Mouse (Mus musculus): Measurements from ENCODE around the gene Mrps26. TPM values are rescaled to one million over a fixed set of nuclear protein-coding genes. Genes with fewer than 3 reads are reported as not detected.

Gene Mrps26
- polyA plus RNA-seq, 1 experiment from 2014 or later, result 30.9 TPM

- no peak for ATAC-seq (ENCODE audit: low read depth)
- Histone ChIP-seq H3K4me3 (ENCODE audit: low read depth, low read length) (no peak overlapping the region), H3K9me3 (replicated peaks; ENCODE audit: control insufficient read depth, low read length) (no peaks in the 10 kb centered on the region), H3K27ac (ENCODE audit: low read length) (no peak overlapping the region), H3K27me3 (ENCODE audit: control insufficient read depth, insufficient read depth, low read depth, low read length) (peaks cover 78% of the 10 kb centered on the region), H3K9ac (ENCODE audit: low read depth, low read length) (no peak overlapping the region), H3K36me3 (ENCODE audit: control insufficient read depth, insufficient read depth) (no peaks in the 10 kb centered on the region), H3K4me1 (ENCODE audit: control insufficient read depth, low read depth, low read length) (peaks cover 6% of the 10 kb centered on the region), H3K4me2 (ENCODE audit: low read depth, low read length) (no peak overlapping the region)
- 6% methylated on average over 11 of the region's 11 CpGs for WGBS (ENCODE audit: insufficient replicate concordance)
Observed at GRCm38 (mm10) chr2:130578148-130578547, 14.6 kb downstream of the Mrps26 start.

GRCm38 (mm10) chr2:130579791-130580190, 16.2 kb downstream of the Mrps26 start:
- no peak overlapping the region for H3K9ac ChIP-seq (ENCODE audit: low read depth, low read length)
- no peak overlapping the region for H3K27ac ChIP-seq (ENCODE audit: low read length)
- ATAC-seq (ENCODE audit: low read depth), result no peak
- H3K4me1 ChIP-seq (ENCODE audit: control insufficient read depth, low read depth, low read length), result peaks cover 6% of the 10 kb centered on the region
- H3K36me3 ChIP-seq (ENCODE audit: control insufficient read depth, insufficient read depth), result no peaks in the 10 kb centered on the region
- no peak overlapping the region for H3K4me2 ChIP-seq (ENCODE audit: low read depth, low read length)
- WGBS (ENCODE audit: insufficient replicate concordance), result 4% methylated on average over 8 of the region's 8 CpGs
- H3K4me3 ChIP-seq (ENCODE audit: low read depth, low read length), result no peak overlapping the region
- H3K9me3 ChIP-seq (replicated peaks; ENCODE audit: control insufficient read depth, low read length), result no peaks in the 10 kb centered on the region
- peaks cover 75% of the 10 kb centered on the region for H3K27me3 ChIP-seq (ENCODE audit: control insufficient read depth, insufficient read depth, low read depth, low read length)

GRCm38 (mm10) chr2:130581201-130581600, 17.7 kb downstream of the Mrps26 start:
- 7% methylated on average over 16 of the region's 16 CpGs for WGBS (ENCODE audit: insufficient replicate concordance)
- H3K4me2 ChIP-seq (ENCODE audit: low read depth, low read length), result no peak overlapping the region

GRCm38 (mm10) chr2:130582552-130582951, 19.0 kb downstream of the Mrps26 start, which contains the start of gene Avp:
Gene Avp, minus strand, starts transcription at chr2:130582554.
- H3K4me1 ChIP-seq (ENCODE audit: control insufficient read depth, low read depth, low read length), result peaks cover 3% of the 10 kb centered on the region
- H3K9me3 ChIP-seq (replicated peaks; ENCODE audit: control insufficient read depth, low read length), result no peaks in the 10 kb centered on the region
- no peak within 1 kb of the TSS for H3K27ac ChIP-seq (ENCODE audit: low read length)
- H3K4me2 ChIP-seq (ENCODE audit: low read depth, low read length), result no peak within 1 kb of the TSS
- no peak within 1 kb of the TSS for H3K9ac ChIP-seq (ENCODE audit: low read depth, low read length)
- H3K36me3 ChIP-seq (ENCODE audit: control insufficient read depth, insufficient read depth), result no peaks in the 10 kb centered on the region
- no peak within 1 kb of the TSS for H3K4me3 ChIP-seq (ENCODE audit: low read depth, low read length)
- WGBS (ENCODE audit: insufficient replicate concordance), result 33% methylated on average over 10 of the region's 10 CpGs
- H3K27me3 ChIP-seq (ENCODE audit: control insufficient read depth, insufficient read depth, low read depth, low read length), result peaks cover 50% of the 10 kb centered on the region
- ATAC-seq (ENCODE audit: low read depth), result no peak

More at GRCm38 (mm10) chr2:130581201-130581600, 17.7 kb downstream of the Mrps26 start:
- Histone ChIP-seq H3K9me3 (replicated peaks; ENCODE audit: control insufficient read depth, low read length) (no peaks in the 10 kb centered on the region), H3K4me3 (ENCODE audit: low read depth, low read length) (no peak overlapping the region), H3K9ac (ENCODE audit: low read depth, low read length) (no peak overlapping the region), H3K36me3 (ENCODE audit: control insufficient read depth, insufficient read depth) (no peaks in the 10 kb centered on the region), H3K27ac (ENCODE audit: low read length) (no peak overlapping the region), H3K27me3 (ENCODE audit: control insufficient read depth, insufficient read depth, low read depth, low read length) (peaks cover 63% of the 10 kb centered on the region), H3K4me1 (ENCODE audit: control insufficient read depth, low read depth, low read length) (peaks cover 6% of the 10 kb centered on the region)
- ATAC-seq (ENCODE audit: low read depth), result no peak

GRCm38 (mm10) chr2:130583902-130584560, 20.5 kb downstream of the Mrps26 start:
- H3K9ac ChIP-seq (ENCODE audit: low read depth, low read length), result no peak overlapping the region
- H3K36me3 ChIP-seq (ENCODE audit: control insufficient read depth, insufficient read depth), result no peaks in the 10 kb centered on the region
- H3K4me1 ChIP-seq (ENCODE audit: control insufficient read depth, low read depth, low read length), result no peaks in the 10 kb centered on the region
- ATAC-seq (ENCODE audit: low read depth), result no peak
- H3K4me3 ChIP-seq (ENCODE audit: low read depth, low read length), result no peak overlapping the region
- H3K4me2 ChIP-seq (ENCODE audit: low read depth, low read length), result no peak overlapping the region
- WGBS (ENCODE audit: insufficient replicate concordance), result 60% methylated on average over 10 of the region's 10 CpGs
- H3K27ac ChIP-seq (ENCODE audit: low read length), result no peak overlapping the region
- H3K27me3 ChIP-seq (ENCODE audit: control insufficient read depth, insufficient read depth, low read depth, low read length), result peaks cover 35% of the 10 kb centered on the region
- no peaks in the 10 kb centered on the region for H3K9me3 ChIP-seq (replicated peaks; ENCODE audit: control insufficient read depth, low read length)

GRCm38 (mm10) chr2:130586016-130586415, 22.5 kb downstream of the Mrps26 start:
- WGBS (ENCODE audit: insufficient replicate concordance), result 61% methylated on average over 6 of the region's 6 CpGs
- H3K36me3 ChIP-seq (ENCODE audit: control insufficient read depth, insufficient read depth), result no peaks in the 10 kb centered on the region
- H3K4me1 ChIP-seq (ENCODE audit: control insufficient read depth, low read depth, low read length), result no peaks in the 10 kb centered on the region
- no peak overlapping the region for H3K9ac ChIP-seq (ENCODE audit: low read depth, low read length)
- no peaks in the 10 kb centered on the region for H3K9me3 ChIP-seq (replicated peaks; ENCODE audit: control insufficient read depth, low read length)
- no peak overlapping the region for H3K4me2 ChIP-seq (ENCODE audit: low read depth, low read length)
- ATAC-seq (ENCODE audit: low read depth), result no peak
- peaks cover 15% of the 10 kb centered on the region for H3K27me3 ChIP-seq (ENCODE audit: control insufficient read depth, insufficient read depth, low read depth, low read length)
- no peak overlapping the region for H3K27ac ChIP-seq (ENCODE audit: low read length)
- H3K4me3 ChIP-seq (ENCODE audit: low read depth, low read length), result no peak overlapping the region

- Histone ChIP-seq H3K9me3 (replicated peaks; ENCODE audit: control insufficient read depth, low read length) (no peaks in the 10 kb centered on the region), H3K9ac (ENCODE audit: low read depth, low read length) (no peak overlapping the region), H3K4me3 (ENCODE audit: low read depth, low read length) (no peak overlapping the region), H3K27ac (ENCODE audit: low read length) (no peak overlapping the region), H3K4me1 (ENCODE audit: control insufficient read depth, low read depth, low read length) (no peaks in the 10 kb centered on the region), H3K27me3 (ENCODE audit: control insufficient read depth, insufficient read depth, low read depth, low read length) (no peaks in the 10 kb centered on the region), H3K36me3 (ENCODE audit: control insufficient read depth, insufficient read depth) (no peaks in the 10 kb centered on the region), H3K4me2 (ENCODE audit: low read depth, low read length) (no peak overlapping the region)
- no peak for ATAC-seq (ENCODE audit: low read depth)
- 30% methylated on average over 2 of the region's 2 CpGs for WGBS (ENCODE audit: insufficient replicate concordance)
Observed at GRCm38 (mm10) chr2:130588373-130588772, 24.8 kb downstream of the Mrps26 start.

GRCm38 (mm10) chr2:130589157-130589556, 25.6 kb downstream of the Mrps26 start:
- 72% methylated on average over 4 of the region's 4 CpGs for WGBS (ENCODE audit: insufficient replicate concordance)

GRCm38 (mm10) chr2:130589761-130590160, 26.2 kb downstream of the Mrps26 start:
- Histone ChIP-seq H3K27me3 (ENCODE audit: control insufficient read depth, insufficient read depth, low read depth, low read length) (no peaks in the 10 kb centered on the region), H3K27ac (ENCODE audit: low read length) (no peak overlapping the region), H3K9me3 (replicated peaks; ENCODE audit: control insufficient read depth, low read length) (no peaks in the 10 kb centered on the region), H3K9ac (ENCODE audit: low read depth, low read length) (no peak overlapping the region), H3K36me3 (ENCODE audit: control insufficient read depth, insufficient read depth) (no peaks in the 10 kb centered on the region), H3K4me2 (ENCODE audit: low read depth, low read length) (no peak overlapping the region), H3K4me1 (ENCODE audit: control insufficient read depth, low read depth, low read length) (no peaks in the 10 kb centered on the region), H3K4me3 (ENCODE audit: low read depth, low read length) (no peak overlapping the region)
- 69% methylated on average over 2 of the region's 2 CpGs for WGBS (ENCODE audit: insufficient replicate concordance)
- no peak for ATAC-seq (ENCODE audit: low read depth)

More at GRCm38 (mm10) chr2:130589157-130589556, 25.6 kb downstream of the Mrps26 start:
- Histone ChIP-seq H3K4me2 (ENCODE audit: low read depth, low read length) (no peak overlapping the region), H3K4me1 (ENCODE audit: control insufficient read depth, low read depth, low read length) (no peaks in the 10 kb centered on the region), H3K9ac (ENCODE audit: low read depth, low read length) (no peak overlapping the region), H3K27ac (ENCODE audit: low read length) (no peak overlapping the region), H3K9me3 (replicated peaks; ENCODE audit: control insufficient read depth, low read length) (no peaks in the 10 kb centered on the region), H3K36me3 (ENCODE audit: control insufficient read depth, insufficient read depth) (no peaks in the 10 kb centered on the region), H3K27me3 (ENCODE audit: control insufficient read depth, insufficient read depth, low read depth, low read length) (no peaks in the 10 kb centered on the region), H3K4me3 (ENCODE audit: low read depth, low read length) (no peak overlapping the region)
- no peak for ATAC-seq (ENCODE audit: low read depth)
